10 mouse cellular contexts compared by ENCODE assay signal in genomic region chr2:85022043-85022442, GRCm38 (mm10). TPM values are rescaled to one million over a fixed set of nuclear protein-coding genes. Genes with fewer than 3 reads are reported as not detected.
DNase-seq lines count a peak whose midpoint lies in the region; ATAC-seq and TF ChIP-seq lines count a peak whose summit lies in the region.
"Had no signal": no experiment of that assay in that cellular context is flagged by ENCODE, and none has a peak within 500 bp of the region (broad histone marks: within the 10 kb centered on the region; RNA-seq: fewer than 3 reads in every experiment).

No protein-coding gene starts in this region.

- TF ChIP-seq CTCF in layer of hippocampus, adult 2 months (conservative IDR thresholded peaks at IDR 0.05): peak; percentile 83
- TF ChIP-seq CTCF in lung, embryonic 14.5 days (IDR thresholded peaks at IDR 0.05; ENCODE audit: low read depth): peak; percentile 77

- no peak overlapping the region for H3K27ac ChIP-seq in layer of hippocampus, adult 2 months
- no peak overlapping the region for H3K27ac ChIP-seq in lung, embryonic 14.5 days (ENCODE audit: low read depth)
- H3K27ac ChIP-seq: heart, embryonic 15.5 days; neural tube, embryonic 12.5 days had no signal

- DNase-seq in layer of hippocampus, adult 2 months (ENCODE audit: low spot score in 2 of 2): peak in 1 of 2 experiments; percentile 43
- no peak for DNase-seq in layer of hippocampus, postnatal 36 days
- DNase-seq in MN1 (ENCODE audit: low spot score): peak; percentile 40
- DNase-seq in brain, adult 2 months (ENCODE audit: low read depth, low spot score): peak; percentile 72
- peak; percentile 68 for DNase-seq in lung, embryonic 14.5 days
- DNase-seq in cerebellum, adult 18-20 months: no peak

- no peaks in the 10 kb centered on the region for H3K4me1 ChIP-seq in lung, embryonic 14.5 days (ENCODE audit: insufficient read depth)
- H3K4me1 ChIP-seq: heart, embryonic 15.5 days; neural tube, embryonic 12.5 days had no signal

- no peaks in the 10 kb centered on the region for H3K27me3 ChIP-seq in lung, embryonic 14.5 days (ENCODE audit: insufficient read depth, low read length)
- H3K27me3 ChIP-seq: heart, embryonic 15.5 days; neural tube, embryonic 12.5 days had no signal

- WGBS in lung, embryonic 14.5 days: 16% methylated on average over 4 of the region's 4 CpGs

- no peaks in the 10 kb centered on the region for H3K9me3 ChIP-seq in lung, embryonic 14.5 days (ENCODE audit: low read depth, low read length)
- H3K9me3 ChIP-seq: heart, embryonic 15.5 days; neural tube, embryonic 12.5 days had no signal

- H3K4me2 ChIP-seq in lung, embryonic 14.5 days: no peak overlapping the region
- H3K4me2 ChIP-seq: heart, embryonic 15.5 days; neural tube, embryonic 12.5 days had no signal

- no peak overlapping the region for H3K9ac ChIP-seq in lung, embryonic 14.5 days
- H3K9ac ChIP-seq: heart, embryonic 15.5 days; neural tube, embryonic 12.5 days had no signal

- H3K4me3 ChIP-seq in layer of hippocampus, adult 2 months: no peak overlapping the region
- no peak overlapping the region for H3K4me3 ChIP-seq in lung, embryonic 14.5 days (ENCODE audit: low read depth, low read length)
- H3K4me3 ChIP-seq: heart, embryonic 15.5 days; neural tube, embryonic 12.5 days had no signal

- peak; percentile 30; the same call in 1 of the 2 replicates for ATAC-seq in lung, embryonic 14.5 days (ENCODE audit: insufficient read depth)
- ATAC-seq in megakaryocyte-erythroid progenitor cell, adult 5-6 weeks (replicated peaks; ENCODE audit: low FRiP score, low TSS enrichment, poor library complexity, severe bottlenecking): no peak

- H3K36me3 ChIP-seq in lung, embryonic 14.5 days (ENCODE audit: insufficient read depth): no peaks in the 10 kb centered on the region
- H3K36me3 ChIP-seq: heart, embryonic 15.5 days; neural tube, embryonic 12.5 days had no signal

RNA-seq across cellular contexts. Expression of gene Ssrp1, which starts 15.0 kb away (rescaled TPM):
- 100 to 1,000 TPM; 125 to 132 TPM for total RNA-seq in layer of hippocampus, adult 2 months (2021)
- total RNA-seq in layer of hippocampus, postnatal 36 days (2021): 100 to 1,000 TPM; 120 TPM
- polyA plus RNA-seq in lung, embryonic 14.5 days (2014; fragmentation: Nextera tagmentation; extraction: Ambion mirVana): 346 and 352 TPM in 2 replicates
- total RNA-seq in megakaryocyte-erythroid progenitor cell, adult 5-6 weeks (2014; fragmentation: Nextera tagmentation): 245 and 274 TPM in 2 replicates
- total RNA-seq in megakaryocyte-erythroid progenitor cell, adult 5-6 weeks (2017): 432 and 481 TPM in 2 replicates

RNA-seq across cellular contexts. Expression of gene P2rx3, which starts 15.2 kb away (rescaled TPM):
- 1 to 10 TPM; 2.3 to 2.4 TPM for total RNA-seq in layer of hippocampus, adult 2 months (2021)
- 1 to 10 TPM; 1.4 to 2.7 TPM for total RNA-seq in layer of hippocampus, postnatal 36 days (2021)
- polyA plus RNA-seq in lung, embryonic 14.5 days (2014; fragmentation: Nextera tagmentation; extraction: Ambion mirVana): 0.43 and 0.77 TPM in 2 replicates
- total RNA-seq in megakaryocyte-erythroid progenitor cell, adult 5-6 weeks (2014; fragmentation: Nextera tagmentation): 1.1 and 2.0 TPM in 2 replicates
- not detected in 2 replicates for total RNA-seq in megakaryocyte-erythroid progenitor cell, adult 5-6 weeks (2017)

RNA-seq across cellular contexts. Expression of gene Tnks1bp1, which starts 25.8 kb away (rescaled TPM):
- 100 to 1,000 TPM; 166 to 182 TPM for total RNA-seq in layer of hippocampus, adult 2 months (2021)
- total RNA-seq in layer of hippocampus, postnatal 36 days (2021): 100 to 1,000 TPM; 159 to 174 TPM
- polyA plus RNA-seq in lung, embryonic 14.5 days (2014; fragmentation: Nextera tagmentation; extraction: Ambion mirVana): 10.6 and 13.7 TPM in 2 replicates
- total RNA-seq in megakaryocyte-erythroid progenitor cell, adult 5-6 weeks (2014; fragmentation: Nextera tagmentation): 0.20 and 1.2 TPM in 2 replicates
- total RNA-seq in megakaryocyte-erythroid progenitor cell, adult 5-6 weeks (2017): 0.69 and 1.0 TPM in 2 replicates

RNA-seq across cellular contexts. Expression of gene Prg3, which starts 34.0 kb away (rescaled TPM):
- not detected for total RNA-seq in layer of hippocampus, adult 2 months (2021)
- not detected for total RNA-seq in layer of hippocampus, postnatal 36 days (2021)
- not detected in 2 replicates for polyA plus RNA-seq in lung, embryonic 14.5 days (2014; fragmentation: Nextera tagmentation; extraction: Ambion mirVana)
- total RNA-seq in megakaryocyte-erythroid progenitor cell, adult 5-6 weeks (2014; fragmentation: Nextera tagmentation): not detected in 2 replicates
- total RNA-seq in megakaryocyte-erythroid progenitor cell, adult 5-6 weeks (2017): not detected in 2 replicates
- polyA plus RNA-seq: heart, embryonic 15.5 days; limb, embryonic 14.5 days had no signal

RNA-seq across cellular contexts. Expression of gene Prg2, which starts 41.8 kb away (rescaled TPM):
- total RNA-seq in layer of hippocampus, adult 2 months (2021): not detected
- not detected for total RNA-seq in layer of hippocampus, postnatal 36 days (2021)
- polyA plus RNA-seq in lung, embryonic 14.5 days (2014; fragmentation: Nextera tagmentation; extraction: Ambion mirVana): 0.23 TPM in 1 of 2 replicates, not detected in the other
- not detected in 2 replicates for total RNA-seq in megakaryocyte-erythroid progenitor cell, adult 5-6 weeks (2014; fragmentation: Nextera tagmentation)
- 0.85 and 3.2 TPM in 2 replicates for total RNA-seq in megakaryocyte-erythroid progenitor cell, adult 5-6 weeks (2017)

Comparison
In these comparisons a context has a peak if more than half of its experiments do, and no peak if none do; other contexts are left out.
1. DNase-seq: peak in MN1 (single experiment), brain, adult 2 months (single experiment) and lung, embryonic 14.5 days (single experiment); none in layer of hippocampus, postnatal 36 days (0 of 2) and cerebellum, adult 18-20 months (0 of 2).
2. RNA of gene Tnks1bp1, which starts 25.8 kb away (total RNA-seq): 166 to 182 TPM in layer of hippocampus, adult 2 months and 159 to 174 TPM in layer of hippocampus, postnatal 36 days; 0.20 to 1.2 TPM in megakaryocyte-erythroid progenitor cell, adult 5-6 weeks; every median in the first group is over 10 times any median in the second.